Comparison of ENCODE assay signal across 14 mouse cellular contexts in genomic region chr1:185111347-185112016, GRCm38 (mm10).
DNase-seq lines count a peak whose midpoint lies in the region; ATAC-seq and TF ChIP-seq lines count a peak whose summit lies in the region.
"Had no signal": no experiment of that assay in that cellular context is flagged by ENCODE, and none has a peak within 500 bp of the region (broad histone marks: within the 10 kb centered on the region; RNA-seq: fewer than 3 reads in every experiment).

No protein-coding gene starts in this region.

- peak; percentile 70; the same call in 1 of the 2 replicates for ATAC-seq in lung, embryonic 15.5 days (ENCODE audit: borderline replicate concordance, extremely low read depth, low FRiP score, low TSS enrichment)
- peak; percentile 93 for ATAC-seq in forebrain, postnatal 0 days
- no peak for ATAC-seq in granulocyte monocyte progenitor cell, adult 5-6 weeks (replicated peaks; ENCODE audit: poor library complexity, severe bottlenecking)
- ATAC-seq: inflammation-experienced regulatory T-cells, adult 6 months; midbrain, embryonic 13.5 days had no signal

- no peak for TF ChIP-seq POLR2A in lung, adult 2 months (IDR thresholded peaks at IDR 0.05; ENCODE audit: borderline replicate concordance, extremely low read depth, low read depth, low read length)
- no peak for TF ChIP-seq POLR2A in brain, embryonic 14.5 days (IDR thresholded peaks at IDR 0.05; ENCODE audit: borderline replicate concordance, extremely low read depth, insufficient read depth, insufficient read length, poor library complexity, severe bottlenecking)

- no peak overlapping the region for H3K4me2 ChIP-seq in lung, embryonic 15.5 days
- H3K4me2 ChIP-seq in forebrain, postnatal 0 days (ENCODE audit: low read depth), result no peak overlapping the region
- H3K4me2 ChIP-seq: kidney, embryonic 15.5 days; midbrain, embryonic 13.5 days had no signal

- peak; percentile 17 for DNase-seq in gastrocnemius, postnatal 10 days
- DNase-seq in gastrocnemius, postnatal 25 days, result no peak
- DNase-seq in lung, adult 2 months, result no peak
- DNase-seq in brain, embryonic 14.5 days (ENCODE audit: low read depth), result peak; percentile 68
- DNase-seq in forebrain, postnatal 0 days, result peak; percentile 68
- DNase-seq: adrenal gland, postnatal 10 days; cerebellum, adult 9-10 months; thymus, adult 18-20 months had no signal

- H3K36me3 ChIP-seq in lung, embryonic 15.5 days, result no peaks in the 10 kb centered on the region
- no peaks in the 10 kb centered on the region for H3K36me3 ChIP-seq in forebrain, postnatal 0 days (ENCODE audit: insufficient read depth)
- H3K36me3 ChIP-seq: G1E; kidney, embryonic 15.5 days; midbrain, embryonic 13.5 days had no signal

- H3K9ac ChIP-seq in lung, embryonic 15.5 days, result no peak overlapping the region
- no peak overlapping the region for H3K9ac ChIP-seq in forebrain, postnatal 0 days
- H3K9ac ChIP-seq: kidney, embryonic 15.5 days; midbrain, embryonic 13.5 days had no signal

- no peak for TF ChIP-seq CTCF in lung, adult 2 months (IDR thresholded peaks at IDR 0.05; ENCODE audit: insufficient read depth, low read length)
- TF ChIP-seq CTCF in brain, embryonic 14.5 days (IDR thresholded peaks at IDR 0.05; ENCODE audit: borderline replicate concordance, extremely low read depth, insufficient read depth, insufficient read length), result no peak
- no peak for TF ChIP-seq CTCF in forebrain, postnatal 0 days (IDR thresholded peaks at IDR 0.05; ENCODE audit: low read depth)

- H3K9me3 ChIP-seq in lung, embryonic 15.5 days, result no peaks in the 10 kb centered on the region
- no peaks in the 10 kb centered on the region for H3K9me3 ChIP-seq in forebrain, postnatal 0 days (ENCODE audit: low read length)
- H3K9me3 ChIP-seq: G1E; kidney, embryonic 15.5 days; midbrain, embryonic 13.5 days had no signal

- H3K4me3 ChIP-seq in lung, embryonic 15.5 days, result no peak overlapping the region
- H3K4me3 ChIP-seq in lung, adult 2 months (replicated peaks; ENCODE audit: extremely low read depth, low read depth, low read length), result no peak overlapping the region
- no peak overlapping the region for H3K4me3 ChIP-seq in forebrain, postnatal 0 days (ENCODE audit: low read depth, low read length)
- H3K4me3 ChIP-seq: kidney, embryonic 15.5 days; midbrain, embryonic 13.5 days had no signal

- no peaks in the 10 kb centered on the region for H3K27me3 ChIP-seq in lung, embryonic 15.5 days
- no peaks in the 10 kb centered on the region for H3K27me3 ChIP-seq in forebrain, postnatal 0 days (ENCODE audit: insufficient read depth, low read length)
- H3K27me3 ChIP-seq: kidney, embryonic 15.5 days; midbrain, embryonic 13.5 days had no signal

- H3K4me1 ChIP-seq in lung, embryonic 15.5 days, result peaks cover 11% of the 10 kb centered on the region
- no peaks in the 10 kb centered on the region for H3K4me1 ChIP-seq in lung, adult 2 months (ENCODE audit: control insufficient read depth, insufficient read depth, low read length)
- H3K4me1 ChIP-seq in forebrain, postnatal 0 days (ENCODE audit: insufficient read depth), result no peaks in the 10 kb centered on the region
- H3K4me1 ChIP-seq: kidney, embryonic 15.5 days; midbrain, embryonic 13.5 days had no signal

- WGBS in lung, embryonic 15.5 days, result 35% methylated on average over 10 of the region's 10 CpGs
- 50% methylated on average over 10 of the region's 10 CpGs for WGBS in lung, adult 2 months
- WGBS in forebrain, postnatal 0 days, result 37% methylated on average over 10 of the region's 10 CpGs

- H3K27ac ChIP-seq in lung, embryonic 15.5 days, result peak overlapping the region; percentile 45; the same call in 1 of the 2 replicates
- no peak overlapping the region for H3K27ac ChIP-seq in forebrain, postnatal 0 days (ENCODE audit: low read depth, low read length)
- H3K27ac ChIP-seq: kidney, embryonic 15.5 days; midbrain, embryonic 13.5 days had no signal

Comparison
In these comparisons a context has a peak if more than half of its experiments do, and no peak if none do; other contexts are left out.
1. DNase-seq: peak in gastrocnemius, postnatal 10 days (single experiment), brain, embryonic 14.5 days (single experiment) and forebrain, postnatal 0 days (single experiment); none in gastrocnemius, postnatal 25 days (single experiment) and lung, adult 2 months (single experiment).